Mouse (Mus musculus) heart, postnatal 0 days (tissue): ENCODE measurements at regions not wholly inside any gene's neighbourhood (a gene's known extent, or its start where the extent isn't known, plus 50 kb on each side); places are given as distances from the start of the nearest gene placed in this dataset.

Source experiments
- ATAC-seq: fragments of 200-750 bp; cut with Nextera tagmentation; 2 replicates; pipeline ENCODE4 v1.8.0; 2017; ENCODE audit warnings: low read depth, moderate number of reproducible peaks, moderate library complexity; ENCODE audit not compliant: insufficient read depth
- DNase-seq: peaks from one replicate; pipeline ENCODE4 v3.0.0-alpha.2; 2016; ENCODE audit warnings: low spot score
- H3K27ac ChIP-seq: fragments of 300-500 bp; sonication (generic); 2 replicates; pipeline ENCODE4 v1.5.1; 2014; ENCODE audit warnings: low read depth, mild to moderate bottlenecking
- H3K27me3 ChIP-seq: fragments of 300-500 bp; sonication (generic); 2 replicates; pipeline ENCODE4 v1.6.1; 2014; ENCODE audit warnings: low read length, mixed read lengths; ENCODE audit not compliant: control insufficient read depth, insufficient read depth
- H3K36me3 ChIP-seq: fragments of 300-500 bp; sonication (generic); replicated peaks from 2 replicates; pipeline ENCODE4 v1.6.1; 2014; ENCODE audit warnings: low read length, mixed read lengths; ENCODE audit not compliant: control insufficient read depth, insufficient read depth
- H3K4me1 ChIP-seq: fragments of 300-500 bp; sonication (generic); 2 replicates; pipeline ENCODE4 v1.6.1; 2014; ENCODE audit warnings: antibody characterized with exemption; ENCODE audit not compliant: control insufficient read depth, insufficient read depth
- H3K4me2 ChIP-seq: fragments of 300-500 bp; sonication (generic); 2 replicates; pipeline ENCODE4 v1.6.1; 2014; ENCODE audit warnings: low read depth, mild to moderate bottlenecking, low read length, moderate library complexity
- H3K4me3 ChIP-seq: fragments of 300-500 bp; sonication (generic); 2 replicates; pipeline ENCODE4 v1.5.1; 2014; ENCODE audit warnings: low read depth, low read length
- H3K9ac ChIP-seq: fragments of 300-500 bp; sonication (generic); replicated peaks from 2 replicates; pipeline ENCODE4 v1.6.1; 2014; ENCODE audit warnings: low read depth, low read length, mixed read lengths
- H3K9me3 ChIP-seq: fragments of 300-500 bp; sonication (generic); replicated peaks from 2 replicates; pipeline ENCODE4 v1.6.1; 2016; ENCODE audit warnings: low read length; ENCODE audit not compliant: control insufficient read depth
- CTCF ChIP-seq: IDR thresholded peaks from 2 replicates; pipeline ENCODE4 v1.5.1; 2016; ENCODE audit warnings: antibody characterized with exemption, control low read depth, low read depth
- EP300 ChIP-seq: IDR thresholded peaks from 2 replicates; pipeline ENCODE4 v1.6.1; 2016; ENCODE audit warnings: antibody characterized with exemption, low read depth
- WGBS: fragments of 180-500 bp; shearing (Covaris S2); extraction: QIAGEN DNeasy Blood & Tissue Kit; methylation state at CpG from one replicate; pipeline ENCODE4 v1.1.7; 2014; 5-methylcytosine and 5-hydroxymethylcytosine counted together

GRCm38 (mm10) chr12:9358872-9359271, 211.0 kb upstream of the Osr1 start:
- Histone ChIP-seq H3K4me2 (no peak overlapping the region), H3K36me3 (no peaks in the 10 kb centered on the region), H3K4me3 (no peak overlapping the region), H3K9ac (no peak overlapping the region), H3K4me1 (no peaks in the 10 kb centered on the region), H3K9me3 (no peaks in the 10 kb centered on the region), H3K27me3 (peaks cover 7% of the 10 kb centered on the region; the same call in 1 of the 2 replicates), H3K27ac (no peak overlapping the region)
- DNase-seq (no peak), ATAC-seq (no peak)
- 31% methylated on average over 8 of the region's 8 CpGs for WGBS
- TF ChIP-seq CTCF (no peak), EP300 (no peak)

GRCm38 (mm10) chr12:9365931-9366330, 204.0 kb upstream of the Osr1 start:
- Histone ChIP-seq H3K27ac (no peak overlapping the region), H3K9ac (no peak overlapping the region), H3K27me3 (no peaks in the 10 kb centered on the region), H3K9me3 (no peaks in the 10 kb centered on the region), H3K4me3 (no peak overlapping the region), H3K4me2 (no peak overlapping the region), H3K4me1 (no peaks in the 10 kb centered on the region), H3K36me3 (no peaks in the 10 kb centered on the region)
- no peak for TF ChIP-seq EP300
- no peak for TF ChIP-seq CTCF
- no peak for ATAC-seq
- WGBS: 59% methylated on average over 1 of the region's 1 CpGs
- DNase-seq: no peak

DNA sequence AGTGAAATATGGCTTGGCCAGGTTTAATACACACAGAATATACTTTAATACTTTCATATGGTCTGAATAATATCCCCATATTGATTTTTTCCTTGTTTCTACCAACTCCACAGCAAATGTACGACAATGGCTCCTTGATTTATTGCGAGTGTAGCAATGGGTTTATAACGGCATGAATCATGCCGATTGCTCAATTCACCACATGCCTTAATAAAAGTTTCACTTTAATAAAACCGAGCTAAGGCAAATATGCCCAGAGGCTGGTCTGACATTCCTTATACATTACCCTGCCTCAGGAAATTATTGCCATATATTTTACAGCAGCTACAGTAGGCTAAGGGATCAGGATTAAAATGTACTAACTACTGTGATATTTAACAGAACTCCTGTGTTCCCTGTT, 201.2 kb upstream of the Osr1 start:
- Histone ChIP-seq H3K9ac (no peak overlapping the region), H3K36me3 (no peaks in the 10 kb centered on the region), H3K4me1 (no peaks in the 10 kb centered on the region), H3K4me3 (no peak overlapping the region), H3K9me3 (no peaks in the 10 kb centered on the region), H3K27ac (no peak overlapping the region), H3K4me2 (no peak overlapping the region), H3K27me3 (no peaks in the 10 kb centered on the region)
- no peak for TF ChIP-seq EP300
- DNase-seq (no peak), ATAC-seq (no peak)
- WGBS: 84% methylated on average over 5 of the region's 5 CpGs

- H3K9me3 ChIP-seq: no peaks in the 10 kb centered on the region
- no peak for TF ChIP-seq EP300
- TF ChIP-seq CTCF: no peak
- H3K27ac ChIP-seq: no peak overlapping the region
- no peaks in the 10 kb centered on the region for H3K36me3 ChIP-seq
- H3K27me3 ChIP-seq: no peaks in the 10 kb centered on the region
- no peak overlapping the region for H3K4me3 ChIP-seq
- H3K9ac ChIP-seq: no peak overlapping the region
- no peak for DNase-seq
- no peak overlapping the region for H3K4me2 ChIP-seq
- no peak for ATAC-seq
- H3K4me1 ChIP-seq: no peaks in the 10 kb centered on the region
- 58% methylated on average over 3 of the region's 3 CpGs for WGBS
Measured at GRCm38 (mm10) chr12:9401956-9402355, 168.0 kb upstream of the Osr1 start.

DNA sequence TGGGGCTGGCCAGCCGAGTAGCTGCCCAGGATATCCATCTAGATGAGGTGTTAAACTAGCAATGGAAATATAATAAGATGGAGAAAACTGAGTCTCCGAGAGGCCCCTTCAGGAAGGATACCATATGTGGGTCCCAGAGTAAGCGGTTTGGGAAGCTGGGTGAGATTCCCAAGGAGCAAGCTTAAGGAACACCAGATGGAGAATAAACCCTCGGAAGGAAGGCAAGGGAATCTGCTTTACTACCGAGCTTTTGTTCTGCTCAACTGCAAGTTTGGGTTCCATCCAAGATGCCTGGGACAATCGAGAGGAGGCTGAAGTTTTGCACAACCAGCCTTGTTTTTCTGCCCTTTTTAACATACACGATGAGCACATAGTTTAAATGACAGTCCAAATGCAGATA, 164.9 kb upstream of the Osr1 start:
- Histone ChIP-seq H3K36me3 (no peaks in the 10 kb centered on the region), H3K27ac (no peak overlapping the region), H3K4me1 (no peaks in the 10 kb centered on the region), H3K9me3 (no peaks in the 10 kb centered on the region), H3K27me3 (no peaks in the 10 kb centered on the region), H3K4me3 (no peak overlapping the region), H3K4me2 (no peak overlapping the region), H3K9ac (no peak overlapping the region)
- no peak for TF ChIP-seq CTCF
- no peak for TF ChIP-seq EP300
- no peak for ATAC-seq
- WGBS: 62% methylated on average over 7 of the region's 7 CpGs
- no peak for DNase-seq

- H3K36me3 ChIP-seq: no peaks in the 10 kb centered on the region
- DNase-seq (no peak), ATAC-seq (no peak)
- H3K4me1 ChIP-seq: no peaks in the 10 kb centered on the region
- H3K9me3 ChIP-seq: no peaks in the 10 kb centered on the region
- H3K27ac ChIP-seq: no peak overlapping the region
- H3K4me3 ChIP-seq: no peak overlapping the region
- H3K9ac ChIP-seq: no peak overlapping the region
- no peak overlapping the region for H3K4me2 ChIP-seq
- TF ChIP-seq CTCF (no peak), EP300 (no peak)
- no peaks in the 10 kb centered on the region for H3K27me3 ChIP-seq
- 60% methylated on average over 3 of the region's 3 CpGs for WGBS
Measured at GRCm38 (mm10) chr12:9419311-9419710, 150.6 kb upstream of the Osr1 start.
